14 mouse cellular contexts compared by ENCODE assay signal in the genomic region with DNA sequence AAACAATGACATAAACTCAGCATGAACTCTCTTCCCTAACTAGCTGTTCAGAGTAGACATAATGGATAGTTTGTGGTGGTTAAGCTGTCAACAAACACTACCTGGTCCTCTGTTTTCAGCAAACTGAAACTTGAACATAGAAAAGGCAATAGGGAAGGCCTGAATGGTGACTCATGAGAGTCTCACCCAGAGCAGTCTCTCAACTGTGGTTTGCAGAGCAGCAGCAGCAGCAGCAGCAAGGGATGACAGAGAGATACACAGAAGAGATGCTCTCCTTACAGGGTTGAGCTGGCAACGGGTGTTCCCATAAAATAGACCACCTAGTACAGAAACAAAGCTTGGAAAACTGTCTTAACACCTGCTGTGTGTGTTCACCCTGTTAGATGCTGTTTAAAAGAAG.
"Had no signal": no experiment of that assay in that cellular context is flagged by ENCODE, and none has a peak within 500 bp of the region (broad histone marks: within the 10 kb centered on the region; RNA-seq: fewer than 3 reads in every experiment).

No protein-coding gene starts in this region.

- H3K9me3 ChIP-seq: midbrain, embryonic 10.5 days; midbrain, embryonic 12.5 days; neural tube, embryonic 12.5 days had no signal

- H3K27ac ChIP-seq: midbrain, embryonic 10.5 days; midbrain, embryonic 12.5 days; neural tube, embryonic 12.5 days had no signal

- H3K4me3 ChIP-seq: midbrain, embryonic 10.5 days; midbrain, embryonic 12.5 days; neural tube, embryonic 12.5 days had no signal

- H3K4me2 ChIP-seq: lung, embryonic 14.5 days; midbrain, embryonic 12.5 days; neural tube, embryonic 12.5 days had no signal

- ATAC-seq: midbrain, embryonic 16.5 days had no signal

- H3K9ac ChIP-seq: lung, embryonic 14.5 days; midbrain, embryonic 12.5 days; neural tube, embryonic 12.5 days had no signal

- DNase-seq: lung, adult 18-20 months; lung, embryonic 14.5 days; lung, postnatal 10 days; lung, postnatal 4 days; midbrain, embryonic 14.5 days; right cerebral cortex, postnatal 25 days; right cerebral cortex, postnatal 4 days; thymus, adult 18-20 months; thymus, postnatal 14 days; thymus, postnatal 36 days had no signal

- H3K36me3 ChIP-seq: midbrain, embryonic 10.5 days; midbrain, embryonic 12.5 days; neural tube, embryonic 12.5 days had no signal

- H3K27me3 ChIP-seq: midbrain, embryonic 12.5 days; neural tube, embryonic 12.5 days had no signal

- H3K4me1 ChIP-seq: midbrain, embryonic 10.5 days; midbrain, embryonic 12.5 days; neural tube, embryonic 12.5 days had no signal
